Mouse (Mus musculus) CH12.LX (cell line): ENCODE data around the gene Per3. TPM values are rescaled to one million over a fixed set of nuclear protein-coding genes. Genes with fewer than 3 reads are reported as not detected.

Experiments
- DNase-seq: peaks from one replicate; pipeline ENCODE4 v3.0.0-alpha.2; 2013; ENCODE audit errors: extremely low read depth
- H3K27ac ChIP-seq: 2 replicates; pipeline ENCODE4 v1.5.1; 2012; ENCODE audit warnings: low read depth, mild to moderate bottlenecking, control low read depth, moderate library complexity; ENCODE audit not compliant: insufficient read depth
- H3K27me3 ChIP-seq: replicated peaks from 2 replicates; pipeline ENCODE3; 2012; ENCODE audit warnings: inconsistent platforms
- H3K36me3 ChIP-seq, 2 experiments: replicated peaks in 1 of 2; 2 replicates each; pipeline versions ENCODE3 to v1.6.1; 2012; ENCODE audit warnings: inconsistent platforms in 1 of 2, low read length in 1 of 2, mild to moderate bottlenecking in 1 of 2, mixed read lengths in 1 of 2, moderate library complexity in 1 of 2; ENCODE audit not compliant: control insufficient read depth in 1 of 2, insufficient read depth in 1 of 2
- H3K4me1 ChIP-seq, 2 experiments: 2 replicates each; pipeline ENCODE4 v1.6.1; 2012; ENCODE audit warnings: inconsistent platforms in 1 of 2, moderate library complexity in 1 of 2; ENCODE audit not compliant: insufficient read depth in 2 of 2, control insufficient read depth in 1 of 2
- H3K4me2 ChIP-seq: 2 replicates; pipeline ENCODE4 v1.6.1; 2012; ENCODE audit warnings: low read depth, mild to moderate bottlenecking, control low read depth; ENCODE audit not compliant: poor library complexity, insufficient read depth, severe bottlenecking
- H3K4me3 ChIP-seq, 3 experiments: fragments of 150-350 bp in 1 of 3; sonication (generic) in 1 of 3; replicated peaks in 1 of 3; 2 replicates each; pipeline versions ENCODE3 to v1.5.1; 2011 to 2012; ENCODE audit warnings: low read depth in 2 of 3, low read length in 2 of 3, mild to moderate bottlenecking in 2 of 3, moderate library complexity in 2 of 3, control low read depth in 1 of 3, improper control_type of control experiment in 1 of 3, inconsistent platforms in 1 of 3, mixed read lengths in 1 of 3; ENCODE audit not compliant: poor library complexity in 1 of 3
- H3K79me2 ChIP-seq: replicated peaks from 2 replicates; pipeline ENCODE4 v1.6.1; 2012; ENCODE audit warnings: mild to moderate bottlenecking, moderate library complexity; ENCODE audit not compliant: control insufficient read depth, poor library complexity, insufficient read depth, severe bottlenecking; ENCODE audit errors: extremely low read depth
- H3K9ac ChIP-seq: 2 replicates; pipeline ENCODE4 v1.6.1; 2012; ENCODE audit warnings: low read depth, mild to moderate bottlenecking, control low read depth, moderate library complexity; ENCODE audit not compliant: insufficient read depth
- H3K9me3 ChIP-seq: replicated peaks from 2 replicates; pipeline ENCODE3; 2012; ENCODE audit warnings: low read length, inconsistent platforms, mixed read lengths
- CHD1 ChIP-seq: IDR thresholded peaks from 2 replicates; pipeline ENCODE4 v1.6.1; 2012; ENCODE audit warnings: low read depth, low read length, improper control_type of control experiment, inconsistent platforms
- ETS1 ChIP-seq: conservative IDR thresholded peaks from 2 replicates; pipeline ENCODE4 v1.6.1; 2012; ENCODE audit warnings: low read depth, mild to moderate bottlenecking, inconsistent platforms, low read length, improper control_type of control experiment, moderate library complexity
- HCFC1 ChIP-seq: IDR thresholded peaks from 2 replicates; pipeline ENCODE4 v1.6.1; 2012; ENCODE audit warnings: low read depth, mild to moderate bottlenecking, inconsistent platforms, low read length, improper control_type of control experiment
- NELFE ChIP-seq: IDR thresholded peaks from 2 replicates; pipeline ENCODE4 v1.6.1; 2011; ENCODE audit warnings: low read depth, low read length, improper control_type of control experiment
- POLR2AphosphoS2 ChIP-seq: IDR thresholded peaks from 2 replicates; pipeline ENCODE4 v1.6.1; 2011; ENCODE audit warnings: low read depth, low read length, improper control_type of control experiment
- RAD21 ChIP-seq: IDR thresholded peaks from 2 replicates; pipeline ENCODE4 v1.6.1; 2011; ENCODE audit warnings: low read depth, mild to moderate bottlenecking, low read length, improper control_type of control experiment, moderate library complexity
- SIN3A ChIP-seq: IDR thresholded peaks from 2 replicates; pipeline ENCODE4 v1.6.1; 2012; ENCODE audit warnings: low read length, improper control_type of control experiment, inconsistent platforms
- TCF12 ChIP-seq: IDR thresholded peaks from 2 replicates; pipeline ENCODE4 v1.6.1; 2014; ENCODE audit warnings: low read depth, mild to moderate bottlenecking, inconsistent platforms, low read length, improper control_type of control experiment
- UBTF ChIP-seq: IDR thresholded peaks from 2 replicates; pipeline ENCODE4 v1.6.1; 2012; ENCODE audit warnings: low read depth, mild to moderate bottlenecking, inconsistent platforms, low read length, improper control_type of control experiment, moderate library complexity
- ZC3H11A ChIP-seq: IDR thresholded peaks from 2 replicates; pipeline ENCODE4 v1.6.1; 2012; ENCODE audit warnings: low read depth, mild to moderate bottlenecking, inconsistent platforms, low read length, improper control_type of control experiment
- ZMIZ1 ChIP-seq: IDR thresholded peaks from 2 replicates; pipeline ENCODE4 v1.6.1; 2012; ENCODE audit warnings: low read depth, mild to moderate bottlenecking, inconsistent platforms, low read length, improper control_type of control experiment
- ZNF384 ChIP-seq: IDR thresholded peaks from 2 replicates; pipeline ENCODE4 v1.6.1; 2012; ENCODE audit warnings: low read depth, low read length, improper control_type of control experiment, inconsistent platforms
- dilution Hi-C: fragments of 300-500 bp; cut with MboI; formaldehyde crosslinking; loops from 2 replicates; pipeline ENCODE4 v1.14.3; 2020; ENCODE audit warnings: low sequenced_read_pairs; ENCODE audit not compliant: extremely low pct_unique_long_range_greater_than_20kb, extremely low pct_ligation_motif_present
- in situ Hi-C: fragments of 300-500 bp; cut with MboI; formaldehyde crosslinking; loops from 3 replicates; pipeline ENCODE4 v1.14.3; 2019; ENCODE audit warnings: low sequenced_read_pairs, low pct_ligation_motif_present, low pct_unique_long_range_greater_than_20kb, mixed read lengths
- polyA plus RNA-seq: library from polyadenylated mRNA; unstranded; fragments of >175 nt; gene quantifications from 2 replicates; pipeline ENCODE4 v1.2.1, GENCODE M21; 2012; ENCODE audit warnings: low read depth; ENCODE audit not compliant: insufficient read length
- total RNA-seq, 2 experiments: library from RNA; depleted of rRNA; stranded (reverse); fragments of 300-350 nt in 1 of 2; fragments of >200 nt in 1 of 2; gene quantifications; 2 replicates each; pipeline ENCODE4 v1.2.3; 2012 to 2014

Per3 gene
- total and polyA plus RNA-seq, 3 experiments, result 0.56 to 0.81 (median 0.74) TPM

- TF ChIP-seq POLR2AphosphoS2 (no peak), HCFC1 (no peak), ETS1 (no peak), ZMIZ1 (no peak), CHD1 (no peak), NELFE (no peak), RAD21 (no peak), ZNF384 (no peak), UBTF (no peak), ZC3H11A (no peak), SIN3A (no peak), TCF12 (no peak)
- TF ChIP-seq, all 38 proteins: peak for 0
- Histone ChIP-seq H3K4me2 (no peak overlapping the region), H3K9me3 (no peaks in the 10 kb centered on the region), H3K27me3 (peaks cover 24% of the 10 kb centered on the region), H3K79me2 (no peaks in the 10 kb centered on the region), H3K4me1 (no peaks in the 10 kb centered on the region), H3K9ac (no peak overlapping the region), H3K36me3 (no peaks in the 10 kb centered on the region), H3K4me3 (no peak overlapping the region), H3K27ac (no peak overlapping the region)
- dilution Hi-C loops, result no loop called here
- in situ Hi-C loops, result no loop called here
- no peak for DNase-seq
Measured at GRCm38 (mm10) chr4:150956369-150957105, 87.9 kb downstream of the Per3 start.

Other genes starting within 250 kb of the Per3 start
- 0.08 TPM in 2 replicates for gene Errfi1, start 190.7 kb downstream of the Per3 start, total RNA-seq (2012; rRNA removed)
- 0.28 and 0.35 TPM in 2 replicates for gene Errfi1, start 190.7 kb downstream of the Per3 start, total RNA-seq (2014; rRNA removed)
- gene Errfi1, start 190.7 kb downstream of the Per3 start, polyA plus RNA-seq, result 0.11 and 0.14 TPM in 2 replicates
- gene Park7, start 130.2 kb downstream of the Per3 start, total RNA-seq (2012; rRNA removed), result 476 and 495 TPM in 2 replicates
- gene Park7, start 130.2 kb downstream of the Per3 start, total RNA-seq (2014; rRNA removed), result 337 and 374 TPM in 2 replicates
- 555 and 674 TPM in 2 replicates for gene Park7, start 130.2 kb downstream of the Per3 start, polyA plus RNA-seq
- gene Tnfrsf9, start 130.1 kb downstream of the Per3 start, total RNA-seq (2012; rRNA removed), result 2.5 and 3.1 TPM in 2 replicates
- 2.1 and 2.2 TPM in 2 replicates for gene Tnfrsf9, start 130.1 kb downstream of the Per3 start, total RNA-seq (2014; rRNA removed)
- gene Tnfrsf9, start 130.1 kb downstream of the Per3 start, polyA plus RNA-seq, result 2.8 and 2.9 TPM in 2 replicates
- not detected in 2 replicates for gene Uts2, start 47.6 kb downstream of the Per3 start, total RNA-seq (2012; rRNA removed)
- not detected in 2 replicates for gene Uts2, start 47.6 kb downstream of the Per3 start, total RNA-seq (2014; rRNA removed)
- gene Uts2, start 47.6 kb downstream of the Per3 start, polyA plus RNA-seq, result not detected in 2 replicates
- gene Vamp3, start 13.3 kb upstream of the Per3 start, total RNA-seq (2012; rRNA removed), result 29.2 and 33.8 TPM in 2 replicates
- gene Vamp3, start 13.3 kb upstream of the Per3 start, total RNA-seq (2014; rRNA removed), result 68.4 and 72.7 TPM in 2 replicates
- 43.5 and 44.1 TPM in 2 replicates for gene Vamp3, start 13.3 kb upstream of the Per3 start, polyA plus RNA-seq
- not detected in 2 replicates for gene Gm13090, start 44.9 kb upstream of the Per3 start, total RNA-seq (2012; rRNA removed)
- not detected in 2 replicates for gene Gm13090, start 44.9 kb upstream of the Per3 start, total RNA-seq (2014; rRNA removed)
- not detected in 2 replicates for gene Gm13090, start 44.9 kb upstream of the Per3 start, polyA plus RNA-seq